Mouse (Mus musculus) neural tube, embryonic 14.5 days (tissue): Measurements from ENCODE around the gene Mrps31. TPM values are rescaled to one million over a fixed set of nuclear protein-coding genes. Genes with fewer than 3 reads are reported as not detected.

ENCODE experiments used
- polyA plus RNA-seq: library from polyadenylated mRNA; unstranded; fragments of >200 nt; fragmentation: Nextera tagmentation; extraction: Ambion mirVana; gene quantifications from 2 replicates; pipeline ENCODE4 v1.2.1, GENCODE M21; 2014

The Mrps31 gene
- polyA plus RNA-seq, 1 experiment from 2014 or later = 35.8 TPM

Other genes with a start within 250 kb of the Mrps31 start
- 9.8 and 11.6 TPM in 2 replicates for gene Nek3, start 244.9 kb upstream of the Mrps31 start, polyA plus RNA-seq
- gene Ckap2, start 225.5 kb upstream of the Mrps31 start, polyA plus RNA-seq = 8.0 and 12.6 TPM in 2 replicates
- gene Vps36, start 218.6 kb upstream of the Mrps31 start, polyA plus RNA-seq = 47.8 and 53.9 TPM in 2 replicates
- gene Thsd1, start 184.0 kb upstream of the Mrps31 start, polyA plus RNA-seq = 4.4 and 9.2 TPM in 2 replicates
- not detected in 2 replicates for gene Tpte, start 127.9 kb upstream of the Mrps31 start, polyA plus RNA-seq
- gene Slc25a15, start 12.8 kb upstream of the Mrps31 start, polyA plus RNA-seq = 6.0 and 8.7 TPM in 2 replicates